Mouse (Mus musculus): ENCODE measurements at regions not wholly inside any gene's neighbourhood (a gene's known extent, or its start where the extent isn't known, plus 50 kb on each side); places are given as distances from the start of the nearest gene placed in this dataset.

GRCm38 (mm10) chr15:23600445-23600844 is 1051.6 kb downstream of the Cdh18 start:
- TF ChIP-seq CTCF (IDR thresholded peaks at IDR 0.05; ENCODE audit: control insufficient read depth, insufficient read depth, insufficient read length) = no peak
- TF ChIP-seq MAX (IDR thresholded peaks at IDR 0.05) = no peak

All from C2C12 (cell line).